Mouse (Mus musculus): Measurements from ENCODE around the gene Rbm38.

Gene Rbm38

GRCm38 (mm10) chr2:173014741-173015287 lies 5.5 kb upstream of the Rbm38 start:
- no peak for DNase-seq (ENCODE audit: inconsistent ontology term)

- DNase-seq (ENCODE audit: inconsistent ontology term), result no peak
Observed at GRCm38 (mm10) chr2:173017940-173018339, 2.4 kb upstream of the Rbm38 start.

- DNase-seq (ENCODE audit: inconsistent ontology term), result no peak
Observed at GRCm38 (mm10) chr2:173018618-173019017, 1.7 kb upstream of the Rbm38 start.

- no peak for DNase-seq (ENCODE audit: inconsistent ontology term)
Observed at GRCm38 (mm10) chr2:173019322-173019721, 976 bp upstream of the Rbm38 start.

- peak; percentile 86 for DNase-seq (ENCODE audit: inconsistent ontology term)
Observed at GRCm38 (mm10) chr2:173019790-173020189, 508 bp upstream of the Rbm38 start.

GRCm38 (mm10) chr2:173021633-173022055 lies 1.3 kb downstream of the Rbm38 start:
- DNase-seq (ENCODE audit: inconsistent ontology term), result peak; percentile 93

- DNase-seq (ENCODE audit: inconsistent ontology term), result peak; percentile 44
Observed at GRCm38 (mm10) chr2:173022056-173022681, 1.9 kb downstream of the Rbm38 start.

- no peak for DNase-seq (ENCODE audit: inconsistent ontology term)
Observed at GRCm38 (mm10) chr2:173022813-173023212, 2.5 kb downstream of the Rbm38 start.

- DNase-seq (ENCODE audit: inconsistent ontology term), result no peak
Observed at GRCm38 (mm10) chr2:173023371-173023851, 3.1 kb downstream of the Rbm38 start.

- DNase-seq (ENCODE audit: inconsistent ontology term), result no peak
Observed at GRCm38 (mm10) chr2:173023966-173024365, 3.7 kb downstream of the Rbm38 start.

GRCm38 (mm10) chr2:173024392-173024791 lies 4.1 kb downstream of the Rbm38 start:
- no peak for DNase-seq (ENCODE audit: inconsistent ontology term)

GRCm38 (mm10) chr2:173024938-173025337 lies 4.6 kb downstream of the Rbm38 start:
- DNase-seq (ENCODE audit: inconsistent ontology term), result peak; percentile 80

GRCm38 (mm10) chr2:173026286-173026685 lies 6.0 kb downstream of the Rbm38 start:
- no peak for DNase-seq (ENCODE audit: inconsistent ontology term)

- no peak for DNase-seq (ENCODE audit: inconsistent ontology term)
Observed at GRCm38 (mm10) chr2:173026688-173027131, 6.4 kb downstream of the Rbm38 start.

GRCm38 (mm10) chr2:173027169-173027823 lies 7.0 kb downstream of the Rbm38 start:
- DNase-seq (ENCODE audit: inconsistent ontology term), result no peak

- DNase-seq (ENCODE audit: inconsistent ontology term), result peak; percentile 59
Observed at GRCm38 (mm10) chr2:173027824-173028495, 7.7 kb downstream of the Rbm38 start.

- no peak for DNase-seq (ENCODE audit: inconsistent ontology term)
Observed at GRCm38 (mm10) chr2:173028508-173029031, 8.3 kb downstream of the Rbm38 start.

GRCm38 (mm10) chr2:173030591-173031338 lies 10.5 kb downstream of the Rbm38 start:
- DNase-seq (ENCODE audit: inconsistent ontology term), result no peak

- DNase-seq (ENCODE audit: inconsistent ontology term), result no peak
Observed at GRCm38 (mm10) chr2:173033531-173033930, 13.2 kb downstream of the Rbm38 start.

- DNase-seq (ENCODE audit: inconsistent ontology term), result no peak
Observed at GRCm38 (mm10) chr2:173034998-173035397, 14.7 kb downstream of the Rbm38 start.

- no peak for DNase-seq (ENCODE audit: inconsistent ontology term)
Observed at GRCm38 (mm10) chr2:173035653-173036052, 15.4 kb downstream of the Rbm38 start.
